Mouse (Mus musculus) cerebellum, adult 18-20 months (tissue): Measurements from ENCODE around the gene Slmap.
A peak's percentile ranks its signal among the peaks of the same experiment; 100 is the strongest.
"Not testable (repeated sequence)": the region's sequence is repeated elsewhere in the genome, so short reads cannot be mapped to it uniquely, and the experiment has no call there.

Experiments used
- DNase-seq, 2 experiments: peaks; one replicate each; pipeline ENCODE4 v3.0.0; 2021

Gene Slmap

DNA sequence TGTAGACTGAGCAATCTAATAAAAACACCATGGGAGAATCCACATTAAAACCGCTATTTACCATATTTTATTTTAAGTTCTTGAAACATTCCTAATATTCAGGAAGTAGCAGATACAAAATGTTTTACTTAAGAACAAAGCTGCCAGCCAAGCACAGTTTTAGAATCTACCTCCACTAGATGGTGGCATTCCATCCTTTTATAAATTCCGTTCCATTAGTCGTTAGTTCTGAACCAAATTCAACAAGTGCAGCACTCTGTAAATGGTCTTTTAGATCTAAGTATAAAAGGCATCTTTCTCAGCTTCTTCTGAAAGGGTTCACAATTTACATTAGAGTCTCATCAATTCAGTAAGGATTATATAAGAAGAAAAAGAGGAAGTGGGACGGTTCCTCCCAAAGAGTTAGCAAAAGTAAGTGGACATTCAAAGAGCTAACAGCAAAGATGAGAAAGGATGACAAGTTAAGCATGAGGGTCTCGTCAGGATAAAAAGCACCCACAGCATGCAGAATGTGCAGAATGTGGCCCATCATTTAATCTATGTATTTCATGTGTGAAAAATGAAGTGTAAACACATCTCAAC lies 68.1 kb downstream of the Slmap start:
- no peak for DNase-seq

- DNase-seq, result no peak
These were observed 68.8 kb downstream of the Slmap start for GRCm38 (mm10) chr14:26465898-26466297.

GRCm38 (mm10) chr14:26459516-26459915 lies 75.2 kb downstream of the Slmap start:
- peak; percentile 9 to 22 for DNase-seq

GRCm38 (mm10) chr14:26454851-26455250 lies 79.9 kb downstream of the Slmap start:
- no peak for DNase-seq

GRCm38 (mm10) chr14:26450036-26450800 lies 84.5 kb downstream of the Slmap start:
- DNase-seq, result peak in 1 of 2 experiments; percentile 10

DNA sequence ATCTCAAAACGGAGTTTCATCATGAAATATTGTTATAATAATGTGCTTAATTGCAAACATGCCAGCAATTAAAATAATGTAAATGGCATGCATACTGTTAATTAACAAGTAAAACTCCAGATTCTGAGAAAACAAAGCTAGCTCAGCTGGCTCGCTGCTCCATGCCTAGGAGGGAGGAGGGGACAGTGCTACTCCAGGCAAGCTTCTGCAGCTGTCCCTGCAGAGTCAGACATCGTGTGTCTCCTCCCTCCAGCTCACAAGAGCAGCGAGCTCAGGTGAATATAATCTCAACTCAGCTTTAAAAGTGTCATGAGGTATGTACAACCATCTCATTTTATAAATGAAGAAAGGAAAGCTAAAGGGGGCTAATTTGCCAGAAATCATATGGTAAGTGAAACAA lies 86.2 kb downstream of the Slmap start:
- DNase-seq, result peak in 1 of 2 experiments; percentile 8

GRCm38 (mm10) chr14:26447223-26447622 lies 87.5 kb downstream of the Slmap start:
- no peak for DNase-seq

GRCm38 (mm10) chr14:26446538-26446937 lies 88.2 kb downstream of the Slmap start:
- DNase-seq, result no peak

DNA sequence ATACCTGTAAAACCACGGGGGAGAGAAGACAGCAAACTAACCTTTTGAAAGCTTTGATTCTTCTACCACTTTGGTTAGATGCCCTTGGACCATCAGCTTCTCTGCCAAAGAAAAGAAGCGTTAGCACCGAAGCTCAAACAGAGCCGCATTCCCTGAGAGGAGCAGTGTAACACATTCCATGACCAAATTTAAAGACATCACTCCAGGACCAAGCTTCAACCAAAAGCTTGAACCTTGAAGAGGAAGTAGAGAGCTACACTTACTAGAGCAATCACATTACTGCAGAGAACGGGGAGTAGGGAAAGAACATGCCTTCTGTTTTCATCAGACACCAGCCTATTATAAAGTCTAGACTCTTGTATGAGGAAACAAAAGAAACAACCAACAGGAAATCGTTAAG lies 92.2 kb downstream of the Slmap start:
- no peak for DNase-seq

GRCm38 (mm10) chr14:26441041-26441812 lies 93.5 kb downstream of the Slmap start:
- no peak for DNase-seq

DNA sequence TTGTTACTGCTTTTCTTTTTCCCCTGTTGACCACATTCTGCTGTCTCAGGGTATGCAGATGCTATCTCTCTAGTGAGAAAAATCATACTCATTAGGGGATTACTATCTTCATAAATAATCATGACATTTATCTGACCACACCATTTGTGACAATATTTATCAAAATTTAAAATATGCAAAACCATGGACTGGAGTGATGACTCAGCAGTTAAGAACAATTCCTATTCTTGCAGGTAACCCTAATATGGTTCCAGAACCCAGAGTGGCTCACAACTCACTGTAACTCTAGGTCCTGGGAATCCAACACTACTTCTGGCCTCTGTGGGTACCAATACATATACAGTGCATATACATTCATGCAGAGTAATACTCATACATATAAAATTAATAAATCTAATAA lies 94.7 kb downstream of the Slmap start:
- DNase-seq, result no peak

DNA sequence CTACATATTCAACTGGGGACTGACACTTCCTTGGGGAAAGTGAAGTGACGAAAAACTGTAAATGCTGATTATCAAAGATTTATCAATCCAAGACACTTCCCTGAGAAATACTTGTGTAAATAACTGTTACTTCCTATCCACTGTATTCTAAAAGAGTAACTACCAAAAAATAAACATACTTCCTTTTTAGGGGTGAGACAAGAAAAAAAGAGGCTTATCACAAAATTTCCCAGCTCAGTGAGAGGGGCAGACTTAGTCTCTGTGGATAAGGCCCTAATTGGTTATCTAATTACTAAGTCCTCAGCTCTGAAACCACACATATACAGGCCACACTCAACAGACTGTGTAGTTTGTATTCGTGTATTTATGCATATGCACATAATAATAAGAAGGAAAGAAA lies 97.0 kb downstream of the Slmap start:
- no peak for DNase-seq

DNA sequence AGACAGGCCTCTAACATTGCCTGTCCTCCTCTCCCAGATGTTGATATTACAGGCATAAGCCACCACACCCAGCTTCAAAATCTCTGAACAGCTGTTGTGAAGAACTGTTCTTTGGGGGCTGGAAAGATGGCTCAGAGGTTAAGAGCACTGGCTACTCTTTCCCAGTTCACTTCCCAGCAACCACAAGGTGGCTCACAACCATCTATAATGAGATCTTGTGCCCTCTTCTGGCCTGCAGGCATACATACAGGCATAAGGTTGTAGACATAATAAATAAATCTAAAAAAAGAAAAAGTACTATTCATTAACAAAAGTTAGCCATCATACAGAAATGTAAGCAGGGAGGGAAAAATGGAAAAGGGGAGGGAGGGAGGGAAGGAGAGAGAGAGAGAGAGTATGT lies 98.4 kb downstream of the Slmap start:
- no peak for DNase-seq

DNA sequence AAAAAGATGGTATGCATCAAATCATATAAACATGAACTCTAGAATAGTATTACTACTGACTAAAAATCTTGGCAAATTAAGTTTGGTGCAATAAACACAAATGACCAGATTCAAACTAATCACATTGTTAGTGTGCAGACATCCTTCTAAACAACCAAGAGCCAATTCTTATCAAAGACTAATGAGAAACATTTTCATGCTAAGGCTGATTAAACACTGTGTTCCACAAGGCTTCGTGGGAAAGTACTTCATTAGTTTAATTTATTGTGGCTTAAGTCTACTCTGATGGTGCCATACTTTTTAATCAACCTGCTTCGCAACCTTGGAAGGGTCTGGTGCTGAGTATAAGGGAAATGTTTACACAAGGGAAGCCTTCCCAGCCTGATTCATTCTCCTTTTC lies 102.4 kb downstream of the Slmap start:
- DNase-seq, result no peak

DNA sequence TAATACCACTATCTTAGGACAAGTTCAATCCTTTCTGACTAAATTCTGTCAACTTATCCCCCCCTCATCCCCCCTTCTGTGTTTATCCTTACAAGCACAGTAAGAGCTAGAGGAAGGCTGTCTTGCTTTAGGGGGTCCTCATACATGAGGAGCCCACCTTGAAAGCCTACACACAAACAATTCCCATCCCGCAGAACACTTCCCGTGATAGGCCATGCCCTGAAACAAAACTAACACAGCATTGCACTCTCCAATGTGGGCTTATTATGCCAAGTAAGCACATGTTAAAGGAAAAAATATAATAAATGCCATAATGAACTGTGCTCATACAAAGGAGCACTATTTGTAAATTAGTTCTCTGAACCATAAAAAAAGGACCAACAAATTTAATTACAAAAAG lies 102.8 kb downstream of the Slmap start:
- DNase-seq, result no peak

- DNase-seq, result no peak
These were observed 114.5 kb downstream of the Slmap start for GRCm38 (mm10) chr14:26420231-26420630.

GRCm38 (mm10) chr14:26417956-26418355 lies 116.8 kb downstream of the Slmap start:
- no peak for DNase-seq

DNA sequence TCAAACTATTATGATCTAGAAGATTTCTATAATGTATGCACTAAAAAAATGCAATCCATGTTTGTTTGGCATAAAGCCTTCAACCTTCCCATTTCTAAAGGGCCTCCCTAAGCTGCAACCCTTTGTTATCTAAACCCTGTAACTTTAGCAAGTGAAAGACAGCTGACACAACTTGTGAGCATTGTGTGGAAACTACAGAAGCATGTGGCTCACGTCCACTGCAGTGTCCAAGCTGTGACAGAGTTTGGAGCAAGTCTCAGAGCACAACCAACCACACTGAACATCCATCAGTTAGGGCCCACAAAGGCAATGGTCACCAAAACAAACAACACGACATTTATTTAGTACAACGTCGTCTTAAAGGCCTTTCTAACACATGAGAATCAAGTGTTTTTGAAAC lies 117.6 kb downstream of the Slmap start:
- no peak for DNase-seq

DNA sequence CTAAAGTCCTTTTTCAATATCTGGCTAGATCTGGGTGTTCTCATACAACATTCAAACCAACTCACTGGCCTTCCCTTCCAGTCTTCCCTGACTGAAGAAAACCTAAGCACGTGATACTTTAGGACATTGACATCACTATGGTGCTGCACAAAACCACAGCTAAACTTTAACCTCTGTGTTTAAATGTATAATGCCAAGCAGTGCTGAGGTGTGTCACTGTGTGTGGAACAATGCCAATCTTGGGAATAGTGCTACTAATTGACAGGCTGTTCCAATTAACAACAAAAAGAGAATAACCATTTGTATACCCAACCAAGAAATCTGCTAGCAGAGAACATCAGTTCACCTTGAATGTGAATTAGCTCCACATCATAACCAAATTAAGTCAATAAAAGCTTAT lies 121.2 kb downstream of the Slmap start:
- DNase-seq, result no peak

- DNase-seq, result no peak
These were observed 128.0 kb downstream of the Slmap start for GRCm38 (mm10) chr14:26406746-26407145.

- DNase-seq, result no peak
These were observed 136.1 kb downstream of the Slmap start for GRCm38 (mm10) chr14:26398508-26399160.

DNA sequence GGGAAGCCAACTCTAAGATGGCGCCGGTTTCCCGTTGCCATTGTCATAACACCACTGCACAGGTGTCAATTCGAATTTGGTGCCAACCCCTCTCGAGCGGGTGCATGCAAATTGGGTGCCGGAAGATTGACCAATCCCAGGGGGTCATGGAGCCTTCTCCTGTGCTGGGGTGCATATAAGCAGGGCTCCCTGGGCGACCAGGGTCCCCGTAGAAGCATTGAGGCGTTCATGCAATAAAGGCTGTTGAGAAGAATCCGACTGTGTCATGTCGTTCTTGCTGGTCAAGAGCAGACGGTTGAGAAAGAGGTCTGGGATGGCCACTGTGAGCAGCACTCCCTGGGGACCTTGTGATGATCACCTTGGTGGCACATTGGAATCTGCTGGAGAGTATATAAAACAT lies 142.9 kb downstream of the Slmap start:
- DNase-seq, result no peak

DNA sequence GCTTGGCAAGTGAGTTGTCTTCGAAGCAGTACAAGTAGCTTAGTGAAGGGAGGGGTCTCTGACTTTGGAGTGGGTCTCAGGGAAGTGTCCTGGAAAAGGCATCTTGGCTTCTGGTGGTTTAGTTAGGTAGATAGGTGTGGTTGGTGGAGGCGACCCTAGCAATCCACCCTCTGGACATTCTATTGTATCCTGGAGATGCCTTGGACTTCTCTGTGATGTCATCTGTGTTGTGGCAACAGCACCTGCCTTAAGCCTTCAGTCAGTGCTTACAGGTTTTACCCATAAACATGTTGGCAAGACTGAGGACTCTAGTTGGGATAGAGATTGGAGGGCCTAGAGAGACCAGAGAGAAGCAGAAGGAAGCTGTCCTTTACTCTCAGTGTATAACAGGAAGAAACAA lies 145.8 kb downstream of the Slmap start:
- DNase-seq, result not testable (repeated sequence)
